Mouse (Mus musculus): Measurements from ENCODE around the gene Gm28363.
"Not testable (repeated sequence)": the region's sequence is repeated elsewhere in the genome, so short reads cannot be mapped to it uniquely, and the experiment has no call there.

Gene Gm28363

DNA sequence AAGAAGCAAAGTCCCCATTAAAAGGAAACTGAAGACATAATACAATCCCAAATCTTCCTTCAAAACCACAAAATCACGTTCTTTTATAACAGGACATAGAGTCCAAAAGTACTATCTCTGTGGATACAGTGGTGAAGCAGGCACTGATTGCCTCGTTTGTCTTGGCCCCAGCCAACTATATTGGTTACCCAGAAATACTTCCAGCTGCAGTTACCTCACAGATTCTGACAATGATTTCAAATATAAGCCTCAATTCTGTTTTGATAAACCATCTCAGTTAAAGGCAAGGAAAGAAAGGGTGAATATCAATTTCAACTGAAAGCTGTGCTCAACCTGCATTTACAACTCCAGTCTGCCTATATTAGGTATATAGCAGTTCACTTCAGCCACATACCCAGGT is at the start of gene Gm28363:
TSS of gene Gm28363 (plus strand) at position 301 of the 400 bp plus-strand sequence.
- DNase-seq (ENCODE audit: low spot score) = not testable (repeated sequence)

DNA sequence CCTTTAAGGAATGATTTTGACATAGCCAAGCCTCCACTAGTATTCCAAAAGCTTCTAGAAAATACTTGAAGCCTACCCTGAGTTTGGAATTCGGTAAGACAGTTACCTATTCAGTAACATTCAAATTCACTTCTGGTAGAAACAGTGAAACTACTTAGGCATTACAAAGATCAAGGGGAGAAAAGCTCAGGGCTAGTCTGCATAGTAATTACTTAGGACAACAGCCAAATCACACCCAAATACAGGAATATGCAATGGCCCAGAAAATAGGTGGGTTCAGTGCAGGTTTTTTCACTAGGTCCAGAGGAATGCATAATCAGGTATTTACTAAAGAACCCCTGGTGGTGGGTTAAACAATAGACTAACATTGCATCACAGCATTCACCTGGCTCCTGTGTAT is 46.7 kb upstream of the Gm28363 start:
- DNase-seq (ENCODE audit: low spot score) = not testable (repeated sequence)

Data from testis, postnatal 14 days (tissue).